Mouse (Mus musculus) ES-E14 (cell line): ENCODE measurements around the gene Mrpl53.

ENCODE experiments used
- CHD2 ChIP-seq: IDR thresholded peaks from 2 replicates; pipeline ENCODE4 v1.6.1; 2014; ENCODE audit warnings: mild to moderate bottlenecking, low read depth, low read length, inconsistent platforms
- ZNF384 ChIP-seq: IDR thresholded peaks from 2 replicates; pipeline ENCODE4 v1.6.1; 2012; ENCODE audit warnings: low read depth, low read length, inconsistent platforms

DNA sequence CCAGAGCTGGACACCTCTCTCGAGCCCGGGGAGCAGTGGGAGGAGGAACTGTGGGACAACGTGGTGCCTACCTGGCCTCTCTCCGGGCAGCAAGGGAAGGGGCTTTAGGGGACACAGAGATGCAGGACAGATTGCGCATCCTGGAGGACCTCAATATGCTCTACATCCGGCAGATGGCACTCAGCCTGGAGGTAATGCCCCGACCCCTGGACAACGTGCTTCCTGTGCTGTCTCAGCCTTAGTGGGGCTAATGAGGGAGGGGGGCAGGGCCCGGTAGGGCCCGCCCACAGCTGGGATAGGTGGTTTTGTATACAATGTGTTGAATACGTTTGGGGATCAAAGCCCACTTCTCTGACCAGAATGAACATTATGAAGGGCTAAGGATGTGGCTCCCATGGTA is 29.2 kb downstream of the Mrpl53 start:
- TF ChIP-seq CHD2 (no peak), ZNF384 (no peak)
